Mouse (Mus musculus) forebrain, embryonic 11.5 days (tissue): Measurements from ENCODE around the gene Ehd2. TPM values are rescaled to one million over a fixed set of nuclear protein-coding genes. Genes with fewer than 3 reads are reported as not detected.

Source experiments
- ATAC-seq: fragments of 200-750 bp; cut with Nextera tagmentation; replicated peaks from 2 replicates; pipeline ENCODE4 v1.8.0; 2017; ENCODE audit warnings: moderate TSS enrichment; ENCODE audit not compliant: low FRiP score
- DNase-seq: peaks from one replicate; pipeline ENCODE4 v3.0.0-alpha.2; 2017; ENCODE audit warnings: low spot score
- H3K27ac ChIP-seq: fragments of 300-500 bp; sonication (generic); 2 replicates; pipeline ENCODE4 v1.5.1; 2014; ENCODE audit warnings: low read depth, low read length
- H3K27me3 ChIP-seq: fragments of 300-500 bp; sonication (generic); 2 replicates; pipeline ENCODE4 v1.6.1; 2014; ENCODE audit warnings: mild to moderate bottlenecking, low read length, mixed read lengths; ENCODE audit not compliant: control insufficient read depth, insufficient read depth
- H3K36me3 ChIP-seq: fragments of 300-500 bp; sonication (generic); 2 replicates; pipeline ENCODE4 v1.6.1; 2014; ENCODE audit warnings: mild to moderate bottlenecking, low read length, moderate library complexity, mixed read lengths; ENCODE audit not compliant: control insufficient read depth, insufficient read depth
- H3K4me1 ChIP-seq: fragments of 300-500 bp; sonication (generic); replicated peaks from 2 replicates; pipeline ENCODE4 v1.6.1; 2014; ENCODE audit warnings: low read length, mixed read lengths; ENCODE audit not compliant: control insufficient read depth, insufficient read depth
- H3K4me2 ChIP-seq: fragments of 300-500 bp; sonication (generic); 2 replicates; pipeline ENCODE4 v1.6.1; 2014; ENCODE audit warnings: low read depth, mild to moderate bottlenecking, low read length, moderate library complexity, mixed read lengths; ENCODE audit not compliant: severe bottlenecking
- H3K4me3 ChIP-seq: fragments of 300-500 bp; sonication (generic); 2 replicates; pipeline ENCODE4 v1.5.1; 2014; ENCODE audit warnings: low read depth, low read length
- H3K9ac ChIP-seq: fragments of 300-500 bp; sonication (generic); 2 replicates; pipeline ENCODE4 v1.6.1; 2014; ENCODE audit warnings: low read length
- H3K9me3 ChIP-seq: fragments of 300-500 bp; sonication (generic); 2 replicates; pipeline ENCODE4 v1.6.1; 2016; ENCODE audit warnings: low read length, mixed read lengths; ENCODE audit not compliant: control insufficient read depth
- WGBS: fragments of 180-500 bp; shearing (Covaris S2); extraction: QIAGEN DNeasy Blood & Tissue Kit; methylation state at CpG from one replicate; pipeline ENCODE4 v1.1.7; 2014; 5-methylcytosine and 5-hydroxymethylcytosine counted together
- polyA plus RNA-seq: library from polyadenylated mRNA; unstranded; fragments of >200 nt; fragmentation: Nextera tagmentation; extraction: Ambion mirVana; gene quantifications from 2 replicates; pipeline ENCODE4 v1.2.1, GENCODE M21; 2014

Ehd2 gene
- polyA plus RNA-seq, 1 experiment from 2014 or later: 11.3 TPM

DNA sequence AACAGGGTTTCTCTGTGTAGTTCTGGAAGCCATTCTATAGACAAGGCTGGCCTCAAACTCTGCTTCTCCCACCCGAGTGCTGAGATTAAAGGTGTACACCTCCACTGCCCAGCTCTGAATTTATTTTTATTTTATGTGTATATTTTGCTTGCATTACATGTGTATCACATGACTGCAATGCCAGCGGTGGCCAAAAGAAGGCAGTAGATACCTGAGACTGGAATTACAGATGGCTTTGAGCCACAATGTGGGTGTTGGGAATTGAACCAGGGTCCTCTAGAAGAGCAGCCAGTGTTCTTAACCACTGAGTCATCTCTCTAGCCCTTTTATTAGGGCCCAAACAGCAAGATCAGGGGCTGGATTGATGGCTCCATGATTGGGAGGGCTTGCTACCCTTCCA, 36.8 kb downstream of the Ehd2 start:
- Histone ChIP-seq H3K27ac (no peak overlapping the region), H3K9me3 (no peaks in the 10 kb centered on the region; the same call in 1 of the 2 replicates), H3K4me2 (no peak overlapping the region), H3K36me3 (no peaks in the 10 kb centered on the region), H3K4me1 (no peaks in the 10 kb centered on the region), H3K4me3 (no peak overlapping the region), H3K9ac (no peak overlapping the region), H3K27me3 (no peaks in the 10 kb centered on the region)
- no peak for DNase-seq
- ATAC-seq: no peak
- 69% methylated on average over 2 of the region's 2 CpGs for WGBS

DNA sequence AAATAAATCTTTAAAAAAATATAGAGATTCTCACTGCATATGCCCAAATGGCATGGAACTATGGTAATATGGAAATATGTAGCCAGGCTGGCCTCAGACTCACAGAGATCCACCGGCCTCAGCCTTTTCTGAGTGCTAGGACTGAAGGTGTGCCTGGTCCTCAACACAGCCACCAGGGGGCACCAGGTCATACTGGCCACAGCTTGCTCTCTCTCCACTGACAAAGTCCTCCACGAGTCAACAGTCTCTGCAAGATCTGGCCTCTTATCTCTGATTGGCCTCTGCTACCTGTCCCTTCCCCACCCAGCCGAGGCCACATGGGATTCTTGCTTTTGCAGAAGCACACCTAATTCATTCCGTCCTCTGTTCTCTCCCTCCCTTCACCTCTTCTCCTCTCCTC, 37.5 kb downstream of the Ehd2 start:
- H3K27me3 ChIP-seq: no peaks in the 10 kb centered on the region
- DNase-seq: peak; percentile 70
- ATAC-seq: peak; percentile 49; the same call in 1 of the 2 replicates

DNA sequence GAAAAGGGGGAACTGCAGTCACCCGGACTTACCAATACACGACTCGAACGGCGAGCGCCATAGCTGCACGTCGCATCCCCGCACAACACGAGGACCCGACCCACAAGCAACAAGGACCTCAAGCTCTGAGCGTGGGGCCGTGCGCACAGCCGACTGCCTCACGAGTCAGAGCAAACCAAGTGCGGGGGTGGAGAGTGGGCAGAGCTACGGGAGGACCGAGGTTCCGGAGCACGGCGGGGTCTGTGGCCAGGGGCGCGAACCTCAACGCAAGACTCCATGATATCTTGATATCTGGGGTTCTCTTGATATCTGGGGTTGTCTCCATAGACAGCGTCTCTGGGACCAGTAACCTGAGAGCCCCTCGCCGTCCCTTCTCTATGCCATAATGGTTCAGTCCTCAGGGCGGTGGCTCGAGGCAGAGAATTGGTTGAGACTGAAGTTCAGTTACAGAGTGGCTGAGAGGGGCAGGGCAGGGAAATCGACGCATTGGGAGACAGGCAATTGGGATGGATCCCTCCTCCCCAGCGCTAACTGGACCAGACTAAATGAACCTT, 45.1 kb downstream of the Ehd2 start, which contains the start of gene Selenow:
Selenow (minus strand) TSS at position 183 of the 554 bp plus-strand sequence.
- H3K27ac ChIP-seq: peak within 1 kb of the TSS; percentile 63
- H3K4me1 ChIP-seq: peaks cover 12% of the 10 kb centered on the region
- peak within 1 kb of the TSS; percentile 72 for H3K4me2 ChIP-seq
- H3K9ac ChIP-seq: peak within 1 kb of the TSS; percentile 81
- ATAC-seq: peak; percentile 94
- H3K36me3 ChIP-seq: peaks cover 11% of the 10 kb centered on the region
- no peaks in the 10 kb centered on the region for H3K9me3 ChIP-seq
- peak within 1 kb of the TSS; percentile 61 for H3K4me3 ChIP-seq
- WGBS: under 1% methylated on average over 33 of the region's 33 CpGs
- peak; percentile 94 for DNase-seq
- no peaks in the 10 kb centered on the region for H3K27me3 ChIP-seq

More for the DNA sequence above, 37.5 kb downstream of the Ehd2 start:
- Histone ChIP-seq H3K9me3 (no peaks in the 10 kb centered on the region), H3K4me2 (no peak overlapping the region), H3K36me3 (no peaks in the 10 kb centered on the region), H3K4me1 (no peaks in the 10 kb centered on the region), H3K4me3 (no peak overlapping the region), H3K27ac (no peak overlapping the region), H3K9ac (no peak overlapping the region)
- 54% methylated on average over 4 of the region's 4 CpGs for WGBS

DNA sequence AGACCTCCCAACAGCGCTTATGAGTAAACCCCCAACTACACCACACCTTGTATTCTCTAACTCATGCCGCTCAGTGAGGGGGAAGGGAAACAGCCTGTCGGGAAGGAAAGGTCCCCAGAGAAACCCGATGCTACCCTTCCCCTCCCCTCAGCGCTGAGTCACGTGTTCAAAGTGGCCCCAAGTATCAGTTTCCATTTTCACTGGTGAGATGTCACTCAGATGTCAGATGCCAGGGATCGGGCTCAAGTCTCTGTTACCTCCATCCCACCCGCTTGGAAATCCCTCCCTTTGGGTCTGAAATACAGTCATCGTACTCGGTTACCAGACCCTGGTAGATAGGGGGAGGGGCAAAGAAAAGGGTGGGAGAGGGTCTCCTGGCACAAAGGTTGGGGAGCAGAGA, 45.6 kb downstream of the Ehd2 start:
- Histone ChIP-seq H3K4me1 (peaks cover 12% of the 10 kb centered on the region), H3K9me3 (no peaks in the 10 kb centered on the region), H3K4me2 (peak overlapping the region; percentile 72), H3K27ac (peak overlapping the region; percentile 63; the same call in 1 of the 2 replicates), H3K27me3 (no peaks in the 10 kb centered on the region), H3K9ac (peak overlapping the region; percentile 81), H3K4me3 (peak overlapping the region; percentile 61), H3K36me3 (peaks cover 11% of the 10 kb centered on the region)
- DNase-seq (peak; percentile 78), ATAC-seq (peak; percentile 55)
- WGBS: 2% methylated on average over 10 of the region's 10 CpGs

DNA sequence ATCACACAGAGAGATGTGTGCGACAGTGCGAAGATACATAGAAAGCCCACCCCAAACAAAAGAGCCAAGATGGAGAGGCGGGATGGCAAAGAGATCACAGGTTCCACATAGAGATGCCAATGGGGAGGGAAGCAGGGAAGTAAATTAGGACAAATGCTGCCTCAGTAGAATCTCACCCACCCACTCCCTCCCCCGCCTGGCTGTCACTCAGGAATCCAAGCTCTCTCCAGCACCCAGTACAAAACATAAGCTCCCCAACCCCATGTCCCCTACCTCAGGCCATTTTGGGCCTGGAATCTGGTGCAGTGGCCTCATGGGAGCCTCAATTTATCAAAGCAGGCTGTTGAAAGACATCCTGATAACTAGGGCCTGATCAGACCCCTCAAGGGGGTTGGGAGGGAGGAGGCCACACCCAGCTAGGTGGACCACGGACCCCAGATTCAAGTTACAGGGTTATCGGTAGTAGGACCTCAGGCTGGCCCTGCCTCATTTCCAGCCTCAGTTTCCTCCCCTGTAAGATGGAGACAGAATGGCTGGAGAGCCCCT, 46.6 kb downstream of the Ehd2 start:
- H3K9me3 ChIP-seq: no peaks in the 10 kb centered on the region
- peaks cover 12% of the 10 kb centered on the region for H3K4me1 ChIP-seq
- peak overlapping the region; percentile 81 for H3K9ac ChIP-seq
- 91% methylated on average over 6 of the region's 6 CpGs for WGBS
- ATAC-seq (no peak), DNase-seq (no peak)
- no peak overlapping the region for H3K27ac ChIP-seq
- peak overlapping the region; percentile 72 for H3K4me2 ChIP-seq
- H3K27me3 ChIP-seq: no peaks in the 10 kb centered on the region
- peak overlapping the region; percentile 61 for H3K4me3 ChIP-seq
- peaks cover 11% of the 10 kb centered on the region for H3K36me3 ChIP-seq

DNA sequence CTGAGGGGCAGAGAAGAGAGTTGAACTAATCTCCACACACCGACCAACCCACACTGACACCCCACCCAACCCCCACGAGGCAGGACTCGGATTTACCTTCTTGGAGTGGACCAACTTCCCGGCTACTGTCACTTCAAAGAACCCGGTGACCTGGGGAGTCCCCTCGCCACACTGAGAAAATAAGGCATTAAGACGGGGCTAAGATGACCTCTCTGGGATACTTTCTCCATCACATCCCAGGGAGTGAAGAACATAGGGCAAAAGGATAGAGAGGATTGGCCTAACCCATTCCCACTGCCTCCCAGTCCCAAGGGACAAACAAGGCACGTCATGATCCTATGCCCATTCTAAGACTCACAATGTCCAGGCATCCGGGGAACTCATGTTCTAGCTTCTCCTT, 47.4 kb downstream of the Ehd2 start:
- DNase-seq (no peak), ATAC-seq (no peak)
- H3K4me2 ChIP-seq: no peak overlapping the region
- no peak overlapping the region for H3K9ac ChIP-seq
- H3K27me3 ChIP-seq: no peaks in the 10 kb centered on the region
- peaks cover 12% of the 10 kb centered on the region for H3K4me1 ChIP-seq
- peaks cover 11% of the 10 kb centered on the region for H3K36me3 ChIP-seq
- H3K9me3 ChIP-seq: no peaks in the 10 kb centered on the region
- no peak overlapping the region for H3K4me3 ChIP-seq
- H3K27ac ChIP-seq: no peak overlapping the region
- WGBS: 94% methylated on average over 9 of the region's 9 CpGs

DNA sequence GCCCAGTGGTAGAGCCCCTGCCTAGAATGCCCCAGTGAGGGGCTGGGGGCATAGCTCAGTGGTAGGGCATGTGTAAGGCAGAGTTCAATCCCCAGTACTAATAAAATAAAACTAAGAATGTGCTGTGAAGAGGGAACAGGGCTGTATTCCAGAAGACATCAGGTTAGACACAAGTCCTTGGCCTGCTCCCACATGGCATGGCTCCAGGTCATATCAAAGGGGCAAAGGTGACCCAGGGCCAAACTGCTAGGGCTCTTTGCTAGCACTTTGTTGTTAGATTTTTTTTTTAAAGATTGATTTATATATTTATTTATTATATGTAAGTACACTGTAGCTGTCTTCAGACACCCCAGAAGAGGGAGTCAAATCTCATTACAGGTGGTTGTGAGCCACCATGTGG, 49.0 kb downstream of the Ehd2 start:
- Histone ChIP-seq H3K4me3 (no peak overlapping the region), H3K9ac (no peak overlapping the region), H3K27me3 (no peaks in the 10 kb centered on the region), H3K4me1 (peaks cover 12% of the 10 kb centered on the region), H3K27ac (no peak overlapping the region), H3K36me3 (peaks cover 11% of the 10 kb centered on the region), H3K9me3 (no peaks in the 10 kb centered on the region), H3K4me2 (no peak overlapping the region)
- DNase-seq: no peak
- no peak for ATAC-seq

DNA sequence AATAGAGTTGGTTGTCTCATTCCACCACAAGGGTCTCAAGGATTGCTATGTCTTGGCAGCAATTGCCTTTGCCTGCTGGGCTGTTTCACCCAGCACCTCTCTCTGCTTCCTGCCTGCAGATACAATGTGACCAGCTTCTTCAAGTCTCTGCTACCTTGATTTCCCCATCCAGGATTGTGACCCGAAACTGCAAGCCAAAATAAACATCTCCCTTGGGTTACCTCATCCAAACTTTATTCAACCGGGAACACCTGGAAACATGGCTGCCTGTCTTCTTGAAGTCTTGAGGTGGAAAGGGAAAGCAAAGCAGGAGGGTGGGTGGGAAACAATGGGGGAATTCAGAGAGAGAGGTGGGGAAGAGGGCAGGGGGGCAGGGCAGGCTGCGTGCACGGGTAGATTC, 50.4 kb downstream of the Ehd2 start:
- WGBS: 84% methylated on average over 4 of the region's 4 CpGs
- Histone ChIP-seq H3K4me1 (peaks cover 8% of the 10 kb centered on the region), H3K36me3 (peaks cover 11% of the 10 kb centered on the region), H3K9me3 (no peaks in the 10 kb centered on the region), H3K27ac (no peak overlapping the region), H3K27me3 (no peaks in the 10 kb centered on the region), H3K4me2 (no peak overlapping the region), H3K9ac (no peak overlapping the region), H3K4me3 (no peak overlapping the region)
- ATAC-seq: no peak
- DNase-seq: no peak

DNA sequence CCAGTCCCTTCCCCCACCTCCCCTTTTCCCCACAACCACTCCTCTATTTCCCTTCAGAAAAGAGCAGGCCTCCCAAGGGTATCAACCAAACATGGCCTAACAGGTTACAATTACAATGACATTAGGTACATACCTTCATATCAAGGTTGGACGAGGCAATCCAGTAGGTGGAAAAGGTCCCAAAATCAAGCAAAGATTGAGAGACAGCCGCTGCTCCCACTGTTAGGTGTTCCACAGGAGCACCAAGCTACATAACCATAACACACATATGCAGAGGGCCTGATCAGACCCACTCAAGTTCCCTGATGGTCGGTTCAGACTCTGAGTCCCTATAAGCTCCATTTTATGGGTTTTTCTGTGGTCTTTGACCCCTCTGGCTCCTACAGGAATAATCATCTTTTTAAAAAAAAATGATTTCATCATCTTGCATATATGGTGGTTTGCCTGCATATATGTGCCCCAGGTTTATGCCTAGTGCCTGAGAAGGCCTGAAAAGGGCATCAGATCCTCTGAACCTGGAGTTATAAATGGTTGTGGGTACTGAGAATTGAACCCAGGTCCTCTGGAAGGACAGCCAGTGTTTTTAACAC, 51.1 kb downstream of the Ehd2 start:
- Histone ChIP-seq H3K4me1 (peaks cover 8% of the 10 kb centered on the region), H3K9ac (no peak overlapping the region), H3K27ac (no peak overlapping the region), H3K9me3 (no peaks in the 10 kb centered on the region), H3K4me3 (no peak overlapping the region), H3K4me2 (no peak overlapping the region), H3K27me3 (no peaks in the 10 kb centered on the region), H3K36me3 (peaks cover 11% of the 10 kb centered on the region)
- DNase-seq (no peak), ATAC-seq (no peak)
- WGBS: 82% methylated on average over 3 of the region's 3 CpGs
